Mouse (Mus musculus) heart, postnatal 0 days (tissue): ENCODE measurements around the gene Tmem97.

ENCODE experiments used
- CTCF ChIP-seq: IDR thresholded peaks from 2 replicates; pipeline ENCODE4 v1.5.1; 2016; ENCODE audit warnings: antibody characterized with exemption, control low read depth, low read depth
- EP300 ChIP-seq: IDR thresholded peaks from 2 replicates; pipeline ENCODE4 v1.6.1; 2016; ENCODE audit warnings: antibody characterized with exemption, low read depth

- TF ChIP-seq EP300 (0 out of 2 replicates have a peak, but pooled peaks have one; percentile 52), CTCF (no peak)
These were observed 14.4 kb downstream of the Tmem97 start, which contains the start of the genes Tnfaip1 and Ift20 for GRCm38 (mm10) chr11:78536080-78536689.
